Mouse (Mus musculus) myocyte (in vitro differentiated cells): Measurements from ENCODE around the gene Vps72. TPM values are rescaled to one million over a fixed set of nuclear protein-coding genes. Genes with fewer than 3 reads are reported as not detected.
A peak's percentile ranks its signal among the peaks of the same experiment; 100 is the strongest.
"Not testable (repeated sequence)": the region's sequence is repeated elsewhere in the genome, so short reads cannot be mapped to it uniquely, and the experiment has no call there.

Source experiments
- H3K27me3 ChIP-seq: one replicate; pipeline ENCODE4 v1.6.1; 2011; ENCODE audit not compliant: control insufficient read depth, insufficient read depth, insufficient read length
- H3K36me3 ChIP-seq: one replicate; pipeline ENCODE4 v1.6.1; 2011; ENCODE audit not compliant: control insufficient read depth, insufficient read depth
- H3K4me2 ChIP-seq: one replicate; pipeline ENCODE4 v1.6.1; 2011; ENCODE audit warnings: low read depth, control low read depth
- H3K4me3 ChIP-seq: one replicate; pipeline ENCODE4 v1.5.1; 2011; ENCODE audit warnings: mild to moderate bottlenecking, control low read depth, moderate library complexity
- H3K79me2 ChIP-seq: one replicate; pipeline ENCODE4 v1.6.1; 2011; ENCODE audit not compliant: control insufficient read depth, insufficient read depth
- H3ac ChIP-seq: one replicate; pipeline ENCODE4 v1.6.1; 2011; ENCODE audit not compliant: control insufficient read depth, insufficient read length
- CEBPB ChIP-seq: IDR thresholded peaks from 2 replicates; pipeline ENCODE4 v1.6.1; 2011; ENCODE audit warnings: mild to moderate bottlenecking, moderate library complexity; ENCODE audit not compliant: poor library complexity, insufficient read depth, severe bottlenecking
- E2F4 ChIP-seq: IDR thresholded peaks from one replicate; pipeline ENCODE4 v1.6.1; 2011; ENCODE audit warnings: mild to moderate bottlenecking, control low read depth, moderate library complexity; ENCODE audit not compliant: insufficient read depth
- MAX ChIP-seq: IDR thresholded peaks from one replicate; pipeline ENCODE4 v1.6.1; 2011; ENCODE audit warnings: low read depth, mild to moderate bottlenecking, control low read depth
- MYOD1 ChIP-seq, 3 experiments: IDR thresholded peaks; one replicate each; pipeline ENCODE4 v1.6.1; 2011; ENCODE audit warnings: control low read depth in 2 of 3, low read depth in 2 of 3, mild to moderate bottlenecking in 2 of 3, moderate library complexity in 1 of 3; ENCODE audit not compliant: insufficient read length in 2 of 3, control insufficient read depth in 1 of 3
- MYOG ChIP-seq, 3 experiments: IDR thresholded peaks; one replicate each; pipeline ENCODE4 v1.6.1; 2011; ENCODE audit warnings: control low read depth in 2 of 3, low read depth in 2 of 3, mild to moderate bottlenecking in 2 of 3; ENCODE audit not compliant: insufficient read length in 2 of 3, control insufficient read depth in 1 of 3, insufficient read depth in 1 of 3
- POLR2A ChIP-seq: IDR thresholded peaks from one replicate; pipeline ENCODE4 v1.6.1; 2011; ENCODE audit warnings: low read depth, mild to moderate bottlenecking, control low read depth, moderate library complexity; ENCODE audit not compliant: insufficient read length
- POLR2AphosphoS2 ChIP-seq: IDR thresholded peaks from one replicate; pipeline ENCODE4 v1.6.1; 2011; ENCODE audit warnings: low read depth, control low read depth; ENCODE audit not compliant: insufficient read length
- REST ChIP-seq: IDR thresholded peaks from one replicate; pipeline ENCODE4 v1.6.1; 2011; ENCODE audit warnings: mild to moderate bottlenecking, control low read depth, moderate library complexity; ENCODE audit not compliant: insufficient read depth, insufficient read length
- SRF ChIP-seq: IDR thresholded peaks from one replicate; pipeline ENCODE4 v1.6.1; 2011; ENCODE audit warnings: low read depth; ENCODE audit not compliant: control insufficient read depth, insufficient read length
- TCF12 ChIP-seq: IDR thresholded peaks from one replicate; pipeline ENCODE4 v1.6.1; 2011; ENCODE audit warnings: mild to moderate bottlenecking, control low read depth; ENCODE audit not compliant: poor library complexity, insufficient read depth, severe bottlenecking
- TCF3 ChIP-seq: IDR thresholded peaks from one replicate; pipeline ENCODE4 v1.6.1; 2011; ENCODE audit warnings: low read depth, control low read depth; ENCODE audit not compliant: insufficient read length
- USF1 ChIP-seq: IDR thresholded peaks from one replicate; pipeline ENCODE4 v1.6.1; 2011; ENCODE audit warnings: low read depth, mild to moderate bottlenecking, control low read depth, moderate library complexity
- polyA plus RNA-seq: library from polyadenylated mRNA; unstranded; fragments of >200 nt; fragmentation: generic; extraction: Trizol; gene quantifications from one replicate; pipeline ENCODE4 v1.2.1, GENCODE M21; 2012; ENCODE audit warnings: missing spikeins

Vps72 gene
- polyA plus RNA-seq, 1 experiment, result 85.6 TPM

GRCm38 (mm10) chr3:95121580-95121979 lies 10.8 kb downstream of the Vps72 start:
- no peak overlapping the region for H3ac ChIP-seq
- H3K27me3 ChIP-seq, result no peaks in the 10 kb centered on the region
- H3K36me3 ChIP-seq, result peaks cover 7% of the 10 kb centered on the region
- H3K79me2 ChIP-seq, result no peaks in the 10 kb centered on the region
- no peak overlapping the region for H3K4me2 ChIP-seq
- TF ChIP-seq POLR2AphosphoS2 (no peak), MAX (no peak), POLR2A (no peak), TCF3 (no peak), MYOG (IDR thresholded peaks at IDR 0.05; ENCODE audit: control insufficient read depth in 1 of 3, insufficient read depth in 1 of 3, insufficient read length in 2 of 3, low read depth in 2 of 3) (no peak), REST (no peak), CEBPB (no peak), SRF (no peak)
- no peak overlapping the region for H3K4me3 ChIP-seq

GRCm38 (mm10) chr3:95124246-95124645 lies 13.4 kb downstream of the Vps72 start, which contains the start of gene Tmod4:
Gene Tmod4, plus strand, starts transcription at chr3:95124476.
- H3K36me3 ChIP-seq, result peaks cover 4% of the 10 kb centered on the region
- TF ChIP-seq SRF (no peak), MYOG (IDR thresholded peaks at IDR 0.05; ENCODE audit: control insufficient read depth in 1 of 3, insufficient read depth in 1 of 3, insufficient read length in 2 of 3, low read depth in 2 of 3) (no peak), REST (no peak), TCF12 (no peak), POLR2AphosphoS2 (no peak), CEBPB (no peak)
- no peaks in the 10 kb centered on the region for H3K27me3 ChIP-seq
- H3ac ChIP-seq, result no peak within 1 kb of the TSS
- no peaks in the 10 kb centered on the region for H3K79me2 ChIP-seq
- no peak within 1 kb of the TSS for H3K4me2 ChIP-seq
- H3K4me3 ChIP-seq, result no peak within 1 kb of the TSS

- no peak overlapping the region for H3K4me2 ChIP-seq
These were observed 14.2 kb downstream of the Vps72 start for GRCm38 (mm10) chr3:95124972-95125371.

GRCm38 (mm10) chr3:95129226-95129651 lies 18.4 kb downstream of the Vps72 start:
- Histone ChIP-seq H3K79me2 (no peaks in the 10 kb centered on the region), H3K4me2 (peak overlapping the region; percentile 50), H3ac (no peak overlapping the region), H3K27me3 (no peaks in the 10 kb centered on the region), H3K36me3 (no peaks in the 10 kb centered on the region), H3K4me3 (no peak overlapping the region)
- TF ChIP-seq USF1, result no peak
- no peak for TF ChIP-seq SRF
- no peak for TF ChIP-seq CEBPB
- TF ChIP-seq MYOG (IDR thresholded peaks at IDR 0.05; ENCODE audit: control insufficient read depth in 1 of 3, insufficient read depth in 1 of 3, insufficient read length in 2 of 3, low read depth in 2 of 3), result no peak
- no peak for TF ChIP-seq REST
- TF ChIP-seq MYOD1 (IDR thresholded peaks at IDR 0.05; ENCODE audit: control insufficient read depth in 1 of 3, insufficient read length in 2 of 3, low read depth in 2 of 3), result no peak
- TF ChIP-seq MAX, result no peak
- TF ChIP-seq POLR2A, result no peak
- no peak for TF ChIP-seq TCF3
- TF ChIP-seq TCF12, result no peak
- TF ChIP-seq E2F4, result no peak
- TF ChIP-seq POLR2AphosphoS2, result no peak

More at GRCm38 (mm10) chr3:95124972-95125371, 14.2 kb downstream of the Vps72 start:
- H3ac ChIP-seq, result no peak overlapping the region
- H3K36me3 ChIP-seq, result no peaks in the 10 kb centered on the region
- no peaks in the 10 kb centered on the region for H3K27me3 ChIP-seq
- no peak overlapping the region for H3K4me3 ChIP-seq
- TF ChIP-seq TCF12 (no peak), POLR2AphosphoS2 (no peak), POLR2A (no peak), USF1 (no peak), SRF (no peak), REST (no peak), CEBPB (no peak), TCF3 (no peak), E2F4 (no peak), MYOG (IDR thresholded peaks at IDR 0.05; ENCODE audit: control insufficient read depth in 1 of 3, insufficient read depth in 1 of 3, insufficient read length in 2 of 3, low read depth in 2 of 3) (peak in 1 of 3 experiments; percentile 24), MYOD1 (IDR thresholded peaks at IDR 0.05; ENCODE audit: control insufficient read depth in 1 of 3, insufficient read length in 2 of 3, low read depth in 2 of 3) (peak in 1 of 3 experiments; percentile 17), MAX (no peak)
- no peaks in the 10 kb centered on the region for H3K79me2 ChIP-seq

GRCm38 (mm10) chr3:95130081-95130480 lies 19.3 kb downstream of the Vps72 start:
- Histone ChIP-seq H3K27me3 (no peaks in the 10 kb centered on the region), H3K79me2 (no peaks in the 10 kb centered on the region), H3K4me3 (no peak overlapping the region), H3K36me3 (no peaks in the 10 kb centered on the region), H3ac (no peak overlapping the region), H3K4me2 (peak overlapping the region; percentile 50)
- no peak for TF ChIP-seq REST
- no peak for TF ChIP-seq CEBPB
- TF ChIP-seq POLR2A, result no peak
- TF ChIP-seq TCF12, result no peak
- TF ChIP-seq MAX, result no peak
- TF ChIP-seq TCF3, result no peak
- no peak for TF ChIP-seq MYOG (IDR thresholded peaks at IDR 0.05; ENCODE audit: control insufficient read depth in 1 of 3, insufficient read depth in 1 of 3, insufficient read length in 2 of 3, low read depth in 2 of 3)

- H3K27me3 ChIP-seq, H3K4me2 ChIP-seq, H3K36me3 ChIP-seq, H3ac ChIP-seq, H3K79me2 ChIP-seq: not testable (repeated sequence)
- peak overlapping the region; percentile 42 for H3K4me3 ChIP-seq
These were observed 21.6 kb downstream of the Vps72 start for GRCm38 (mm10) chr3:95132389-95132788.
